Mouse (Mus musculus): ENCODE data around the gene Psme2. TPM values are rescaled to one million over a fixed set of nuclear protein-coding genes. Genes with fewer than 3 reads are reported as not detected.
A peak's percentile ranks its signal among the peaks of the same experiment; 100 is the strongest.

Gene Psme2
- polyA plus RNA-seq, 1 experiment from 2014 or later, result 366 TPM

DNA sequence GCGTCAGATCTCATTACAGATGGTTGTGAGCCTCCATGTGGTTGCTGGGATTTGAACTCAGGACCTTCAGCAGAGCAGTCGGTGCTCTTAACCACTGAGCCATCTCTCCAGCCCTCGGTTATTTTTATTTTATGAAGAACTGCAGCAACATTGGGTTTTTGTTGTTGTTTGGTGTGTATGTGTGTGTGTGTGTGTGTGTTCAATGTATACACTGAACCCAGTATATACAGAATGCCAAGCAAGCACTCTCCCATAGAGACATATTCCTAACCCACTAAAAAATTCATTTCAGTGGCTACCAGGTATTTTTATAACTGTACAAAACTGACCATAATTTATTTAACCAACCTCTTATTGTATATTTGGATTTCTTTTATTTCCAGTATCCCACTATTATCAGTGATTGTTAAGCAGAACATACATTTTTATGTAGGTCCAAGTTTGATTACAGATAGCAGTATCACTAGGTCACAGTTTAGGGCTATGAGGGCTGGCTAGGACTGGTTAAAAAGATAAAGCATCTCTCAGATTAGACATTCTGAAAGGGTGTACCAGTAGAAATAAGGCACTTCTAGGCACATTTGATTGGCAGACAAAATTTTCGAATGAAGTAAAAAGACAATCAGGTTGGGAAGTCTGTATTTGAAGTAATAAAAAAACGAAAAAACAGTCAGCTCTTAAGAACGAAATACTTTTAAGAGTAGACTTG is 32.0 kb downstream of the Psme2 start:
- ATAC-seq, result no peak
- H3K36me3 ChIP-seq, result no peaks in the 10 kb centered on the region
- no peak overlapping the region for H3K4me3 ChIP-seq (replicated peaks)
- H3K9me3 ChIP-seq, result no peaks in the 10 kb centered on the region
- peak overlapping the region; percentile 68 for H3K4me2 ChIP-seq (replicated peaks)
- 52% methylated on average over 6 of the region's 6 CpGs for WGBS
- no peak overlapping the region for H3K9ac ChIP-seq
- H3K27ac ChIP-seq, result peak overlapping the region; percentile 97; the same call in 1 of the 2 replicates
- H3K27me3 ChIP-seq (replicated peaks), result no peaks in the 10 kb centered on the region
- peaks cover 13% of the 10 kb centered on the region for H3K4me1 ChIP-seq (replicated peaks)

DNA sequence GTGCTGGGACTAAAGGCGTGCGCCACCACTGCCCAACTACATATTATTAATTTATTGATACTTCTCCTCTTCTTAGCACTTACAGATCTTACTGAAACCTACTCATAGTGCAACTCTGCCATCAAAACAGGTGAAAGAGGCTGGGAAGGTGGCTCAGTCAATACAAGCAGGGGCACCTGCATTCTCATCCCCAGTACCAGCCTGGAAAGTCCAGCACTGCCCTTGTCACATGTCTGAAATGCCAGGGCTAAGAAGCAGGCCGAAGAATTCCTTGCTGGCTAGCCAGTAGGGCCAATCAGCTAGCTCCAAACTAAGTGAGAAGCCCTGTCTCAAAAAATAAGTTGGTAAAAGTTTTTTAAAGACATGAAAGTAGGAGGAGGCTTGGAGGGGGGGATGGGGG is 33.3 kb downstream of the Psme2 start:
- Histone ChIP-seq H3K27ac (0 out of 2 replicates have a peak overlapping the region, but pooled peaks have one; percentile 64), H3K4me3 (replicated peaks) (no peak overlapping the region), H3K4me1 (replicated peaks) (peaks cover 13% of the 10 kb centered on the region), H3K27me3 (replicated peaks) (no peaks in the 10 kb centered on the region), H3K9me3 (no peaks in the 10 kb centered on the region), H3K36me3 (no peaks in the 10 kb centered on the region), H3K9ac (no peak overlapping the region), H3K4me2 (replicated peaks) (no peak overlapping the region)
- 86% methylated on average over 3 of the region's 3 CpGs for WGBS
- ATAC-seq, result no peak

DNA sequence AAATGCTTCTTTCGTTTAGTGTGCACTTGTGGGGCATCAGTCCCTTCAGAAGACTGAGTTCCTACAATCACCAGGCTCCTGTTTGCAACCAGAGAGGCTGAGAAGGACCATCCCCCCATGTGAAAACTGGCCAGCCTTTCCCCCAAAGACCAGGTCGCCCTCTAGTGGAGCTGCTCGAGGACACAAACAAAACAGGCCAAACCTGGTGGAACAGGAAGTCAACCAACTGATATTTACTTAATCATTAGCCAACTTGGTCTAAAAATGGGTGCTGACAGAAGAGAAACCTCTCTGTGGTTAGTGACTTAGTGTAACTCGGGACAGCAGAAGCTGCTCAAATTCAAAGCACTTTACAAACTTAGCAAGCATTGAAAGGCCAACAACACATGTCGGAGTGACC is 33.9 kb downstream of the Psme2 start:
- Histone ChIP-seq H3K4me1 (replicated peaks) (peaks cover 10% of the 10 kb centered on the region), H3K9ac (no peak overlapping the region), H3K4me2 (replicated peaks) (0 out of 2 replicates have a peak overlapping the region, but pooled peaks have one; percentile 17), H3K36me3 (no peaks in the 10 kb centered on the region), H3K4me3 (replicated peaks) (no peak overlapping the region), H3K27ac (peak overlapping the region; percentile 64; the same call in 1 of the 2 replicates), H3K9me3 (no peaks in the 10 kb centered on the region), H3K27me3 (replicated peaks) (no peaks in the 10 kb centered on the region)
- ATAC-seq, result no peak
- WGBS, result 25% methylated on average over 5 of the region's 5 CpGs

DNA sequence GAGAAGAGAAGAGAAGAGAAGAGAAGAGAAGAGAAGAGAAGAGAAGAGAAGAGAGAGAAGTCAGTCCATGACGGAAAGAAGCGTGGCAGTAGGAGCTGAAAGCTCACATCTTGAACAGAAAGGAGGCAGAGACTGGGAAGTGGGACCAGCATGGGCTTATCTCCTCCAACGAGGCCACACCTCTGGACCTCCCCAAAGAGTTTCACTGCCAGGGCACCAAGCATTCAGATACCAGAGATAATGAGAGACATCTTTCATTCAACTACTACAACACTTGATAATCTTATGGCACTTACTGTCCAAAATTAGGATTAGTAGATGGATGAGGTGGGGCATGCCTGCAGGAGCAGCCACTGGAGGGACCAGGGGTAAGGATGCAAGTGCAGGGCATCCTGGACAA is 35.1 kb downstream of the Psme2 start:
- Histone ChIP-seq H3K4me1 (replicated peaks) (no peaks in the 10 kb centered on the region), H3K9me3 (no peaks in the 10 kb centered on the region), H3K36me3 (no peaks in the 10 kb centered on the region), H3K27me3 (replicated peaks) (no peaks in the 10 kb centered on the region), H3K9ac (no peak overlapping the region), H3K27ac (no peak overlapping the region), H3K4me3 (replicated peaks) (no peak overlapping the region), H3K4me2 (replicated peaks) (no peak overlapping the region)
- ATAC-seq, result no peak
- 75% methylated on average over 3 of the region's 3 CpGs for WGBS

DNA sequence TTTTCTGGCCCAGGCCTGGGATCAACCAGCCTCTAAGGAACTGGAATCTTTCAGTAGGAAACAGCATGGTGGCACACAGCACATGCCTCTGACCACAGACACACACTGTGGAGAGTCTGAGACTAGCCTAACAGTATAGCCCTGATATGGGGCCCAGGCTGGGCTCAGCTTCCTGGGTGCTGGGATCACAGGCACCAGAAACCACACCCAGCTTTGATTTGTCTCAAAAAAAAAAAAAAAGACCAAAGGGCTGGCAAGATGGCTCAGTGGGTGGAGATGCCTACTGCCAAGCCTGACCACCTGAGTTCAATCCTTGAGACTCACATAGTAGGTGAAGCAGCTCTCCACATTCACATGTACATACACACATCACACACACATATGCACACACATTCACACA is 36.3 kb downstream of the Psme2 start:
- H3K4me1 ChIP-seq (replicated peaks), result no peaks in the 10 kb centered on the region
- ATAC-seq, result peak; percentile 44; the same call in 1 of the 2 replicates
- no peak overlapping the region for H3K27ac ChIP-seq
- no peaks in the 10 kb centered on the region for H3K36me3 ChIP-seq
- no peaks in the 10 kb centered on the region for H3K9me3 ChIP-seq
- no peak overlapping the region for H3K4me2 ChIP-seq (replicated peaks)
- H3K9ac ChIP-seq, result no peak overlapping the region
- no peaks in the 10 kb centered on the region for H3K27me3 ChIP-seq (replicated peaks)
- H3K4me3 ChIP-seq (replicated peaks), result no peak overlapping the region

DNA sequence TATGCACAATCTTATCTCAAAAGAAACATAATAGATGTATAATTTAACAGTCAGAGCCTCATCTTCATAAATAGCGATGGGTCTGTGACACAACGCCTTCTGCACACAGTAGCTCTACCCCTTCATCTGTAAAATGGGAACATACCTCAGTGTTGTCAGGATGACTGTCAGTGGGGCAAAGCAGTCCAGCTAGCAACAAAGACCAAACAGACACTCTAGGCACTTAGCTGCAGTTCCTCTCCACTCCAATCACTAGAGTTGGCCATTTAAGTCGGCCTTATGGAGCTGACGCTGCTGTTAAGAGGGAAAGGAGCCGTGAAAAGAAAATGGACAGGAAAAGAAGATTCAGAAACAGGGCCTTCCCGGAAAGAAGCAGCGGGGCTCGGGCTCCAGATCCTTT is 39.1 kb downstream of the Psme2 start:
- no peak overlapping the region for H3K4me3 ChIP-seq (replicated peaks)
- H3K4me1 ChIP-seq (replicated peaks), result no peaks in the 10 kb centered on the region
- peaks cover 14% of the 10 kb centered on the region for H3K36me3 ChIP-seq
- ATAC-seq, result no peak
- no peak overlapping the region for H3K9ac ChIP-seq
- WGBS, result 89% methylated on average over 8 of the region's 8 CpGs
- no peak overlapping the region for H3K4me2 ChIP-seq (replicated peaks)
- H3K27me3 ChIP-seq (replicated peaks), result no peaks in the 10 kb centered on the region
- no peaks in the 10 kb centered on the region for H3K9me3 ChIP-seq
- no peak overlapping the region for H3K27ac ChIP-seq

DNA sequence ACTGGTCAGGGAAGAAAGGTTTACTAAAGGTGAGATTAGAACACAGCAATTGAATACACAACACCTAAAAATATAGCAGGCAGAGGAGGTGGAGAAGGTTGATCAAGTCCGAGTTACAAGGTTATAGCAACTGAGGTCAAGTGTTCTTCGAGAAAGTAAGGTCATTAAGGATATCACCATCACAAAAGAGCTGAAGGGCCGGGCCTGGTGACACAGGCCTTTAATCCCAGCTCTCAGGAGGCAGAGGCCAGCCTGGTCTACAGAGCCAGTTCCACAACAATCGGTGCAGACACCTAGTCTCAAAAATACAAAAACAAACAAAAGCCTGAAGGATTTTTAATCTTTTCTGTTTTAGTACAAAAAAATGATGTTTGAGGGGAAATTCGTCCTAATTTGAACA is 39.6 kb downstream of the Psme2 start:
- Histone ChIP-seq H3K4me3 (replicated peaks) (no peak overlapping the region), H3K4me2 (replicated peaks) (no peak overlapping the region), H3K36me3 (peaks cover 17% of the 10 kb centered on the region), H3K9ac (no peak overlapping the region), H3K27me3 (replicated peaks) (no peaks in the 10 kb centered on the region), H3K9me3 (no peaks in the 10 kb centered on the region), H3K4me1 (replicated peaks) (no peaks in the 10 kb centered on the region), H3K27ac (no peak overlapping the region)
- 74% methylated on average over 5 of the region's 5 CpGs for WGBS
- ATAC-seq, result no peak

DNA sequence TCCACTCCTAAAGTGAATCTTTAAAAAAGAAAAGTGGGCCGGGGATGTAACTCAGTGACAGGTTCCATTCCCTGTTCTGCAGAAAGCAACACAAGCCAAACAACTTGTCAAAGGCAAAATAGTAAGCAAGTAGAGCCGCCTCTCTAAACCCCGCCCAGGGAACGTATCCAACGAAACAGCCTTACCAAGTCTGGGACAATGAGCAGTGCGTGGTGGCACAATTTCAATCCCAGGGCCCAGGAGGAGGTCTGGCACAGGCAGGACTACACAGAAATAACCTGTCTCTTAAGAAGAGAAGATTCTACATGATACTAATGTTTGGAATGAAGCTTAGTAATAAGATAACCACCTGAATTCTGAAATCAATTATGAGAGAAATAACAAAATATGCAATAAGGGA is 40.7 kb downstream of the Psme2 start:
- peaks cover 25% of the 10 kb centered on the region for H3K36me3 ChIP-seq
- no peaks in the 10 kb centered on the region for H3K9me3 ChIP-seq

DNA sequence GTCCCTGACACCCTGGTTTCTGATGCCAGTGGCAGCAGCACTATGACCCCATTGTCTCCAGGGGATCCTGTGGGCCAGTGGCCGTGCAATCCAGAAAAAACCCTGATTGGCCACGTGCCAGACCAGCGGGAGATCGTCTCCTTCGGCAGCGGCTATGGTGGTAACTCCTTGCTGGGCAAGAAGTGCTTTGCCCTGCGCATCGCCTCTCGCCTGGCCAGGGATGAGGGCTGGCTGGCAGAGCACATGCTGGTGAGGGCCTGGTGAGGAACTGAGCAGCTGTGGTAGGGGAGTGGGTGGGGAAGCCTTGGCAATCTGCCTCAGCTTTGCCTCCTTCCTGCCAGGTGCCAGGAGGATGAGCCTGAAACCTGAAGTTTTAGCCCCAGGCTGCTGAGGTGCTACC is 46.6 kb downstream of the Psme2 start:
- H3K4me3 ChIP-seq (replicated peaks), result no peak overlapping the region
- WGBS, result 85% methylated on average over 9 of the region's 9 CpGs
- H3K27ac ChIP-seq, result no peak overlapping the region
- H3K9ac ChIP-seq, result no peak overlapping the region
- peaks cover 15% of the 10 kb centered on the region for H3K4me1 ChIP-seq (replicated peaks)
- H3K4me2 ChIP-seq (replicated peaks), result no peak overlapping the region
- H3K9me3 ChIP-seq, result no peaks in the 10 kb centered on the region
- H3K36me3 ChIP-seq, result peaks cover 41% of the 10 kb centered on the region
- ATAC-seq, result no peak
- no peaks in the 10 kb centered on the region for H3K27me3 ChIP-seq (replicated peaks)

More for the DNA sequence above, 40.7 kb downstream of the Psme2 start:
- WGBS, result 90% methylated on average over 6 of the region's 6 CpGs
- Histone ChIP-seq H3K27ac (no peak overlapping the region), H3K9ac (no peak overlapping the region), H3K4me1 (replicated peaks) (no peaks in the 10 kb centered on the region), H3K27me3 (replicated peaks) (no peaks in the 10 kb centered on the region), H3K4me3 (replicated peaks) (no peak overlapping the region), H3K4me2 (replicated peaks) (no peak overlapping the region)
- no peak for ATAC-seq

DNA sequence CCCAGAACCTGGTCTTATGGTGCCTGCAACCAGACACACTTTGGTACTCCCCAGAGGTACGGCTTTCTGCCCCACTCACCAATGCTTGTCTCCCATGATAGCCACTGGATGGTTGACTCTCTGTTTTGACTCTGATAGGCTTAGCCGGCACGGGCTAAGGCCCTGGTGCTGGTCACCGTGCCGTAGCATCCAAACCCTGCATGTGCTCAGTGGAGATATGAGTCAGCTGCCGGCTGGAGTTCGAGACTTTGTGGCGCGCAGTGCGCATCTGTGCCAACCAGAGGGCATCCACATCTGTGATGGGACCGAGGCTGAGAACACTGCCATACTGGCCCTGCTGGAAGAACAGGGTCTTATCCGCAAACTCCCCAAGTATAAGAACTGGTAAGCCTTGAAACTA is 48.6 kb downstream of the Psme2 start:
- WGBS, result 94% methylated on average over 12 of the region's 12 CpGs
- Histone ChIP-seq H3K9me3 (no peaks in the 10 kb centered on the region), H3K27ac (no peak overlapping the region), H3K4me2 (replicated peaks) (no peak overlapping the region), H3K9ac (no peak overlapping the region), H3K4me3 (replicated peaks) (no peak overlapping the region), H3K27me3 (replicated peaks) (no peaks in the 10 kb centered on the region), H3K4me1 (replicated peaks) (peaks cover 15% of the 10 kb centered on the region), H3K36me3 (peaks cover 28% of the 10 kb centered on the region)
- ATAC-seq, result no peak

DNA sequence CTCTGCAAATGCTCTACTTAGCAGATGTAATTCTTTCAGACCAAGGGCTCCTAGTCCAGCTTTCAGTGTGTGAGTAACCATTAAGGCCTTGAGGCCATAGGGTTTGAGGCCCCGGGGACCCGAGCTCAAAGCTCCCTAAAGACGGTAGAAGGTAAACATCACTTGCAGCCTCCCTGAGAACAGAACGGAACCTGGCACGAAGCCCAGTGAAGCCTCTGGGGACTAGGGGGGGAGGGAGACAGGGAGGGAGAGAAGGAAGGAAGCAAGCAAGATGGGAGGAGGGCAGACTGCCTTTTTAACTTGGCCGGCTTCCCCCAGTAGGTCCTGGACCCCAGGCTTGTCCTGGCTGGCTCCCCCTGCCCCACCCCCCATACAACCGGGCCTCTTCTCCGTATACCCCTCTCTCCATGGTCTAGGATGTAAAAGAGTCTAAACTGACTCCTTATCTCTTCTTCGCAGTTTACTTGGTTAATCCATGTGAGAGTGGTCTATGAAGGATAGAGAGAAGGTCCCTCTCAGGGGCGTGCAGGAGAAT is 50.1 kb downstream of the Psme2 start:
- WGBS, result 0% methylated on average over 10 of the region's 10 CpGs
- Histone ChIP-seq H3K4me2 (replicated peaks) (peak overlapping the region; percentile 71), H3K9me3 (no peaks in the 10 kb centered on the region), H3K36me3 (peaks cover 20% of the 10 kb centered on the region; the same call in 1 of the 2 replicates), H3K4me1 (replicated peaks) (peaks cover 15% of the 10 kb centered on the region), H3K27me3 (replicated peaks) (no peaks in the 10 kb centered on the region), H3K9ac (peak overlapping the region; percentile 60), H3K27ac (peak overlapping the region; percentile 90), H3K4me3 (replicated peaks) (peak overlapping the region; percentile 52)
- ATAC-seq, result peak; percentile 72

DNA sequence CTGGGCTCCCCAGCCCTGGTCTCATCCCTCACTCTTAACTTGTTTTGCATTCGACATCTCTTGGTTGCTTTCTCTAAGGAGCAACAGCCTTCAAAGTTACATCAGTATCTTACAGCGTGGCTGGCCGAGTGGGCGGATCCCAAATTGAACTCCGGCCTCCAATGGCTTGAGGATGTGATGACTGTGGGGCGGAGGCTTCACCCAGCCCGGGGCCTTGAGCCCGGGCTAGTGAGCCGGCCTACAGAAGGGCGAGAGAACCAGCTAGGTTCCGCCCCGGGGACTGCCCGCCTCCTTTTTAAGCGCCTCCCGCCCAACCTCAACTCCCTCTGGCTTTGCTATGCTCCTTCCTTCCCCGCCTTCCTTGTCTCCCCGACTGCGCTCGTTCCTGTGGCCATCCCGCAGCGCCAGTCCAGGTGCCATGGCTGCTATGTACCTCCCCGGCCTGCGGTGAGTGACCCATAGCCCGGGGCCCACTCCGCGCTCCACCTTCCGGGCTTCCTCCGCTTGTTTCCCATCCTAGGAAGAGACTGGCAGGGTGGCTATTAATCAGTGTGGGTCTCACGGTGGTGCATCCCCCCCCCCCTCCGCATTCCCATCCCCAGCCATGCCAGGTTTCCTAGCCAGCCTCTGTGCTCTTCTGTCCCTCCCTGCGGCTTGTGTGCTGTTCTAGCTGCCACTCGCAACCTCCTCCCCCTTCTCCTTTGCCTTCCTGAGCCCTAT is 50.7 kb downstream of the Psme2 start, which contains the start of gene Pck2:
TSS of gene Pck2 (plus strand) at position 200 of the 720 bp plus-strand sequence.
- H3K27me3 ChIP-seq (replicated peaks), result no peaks in the 10 kb centered on the region
- H3K9me3 ChIP-seq, result no peaks in the 10 kb centered on the region
- H3K36me3 ChIP-seq, result peaks cover 17% of the 10 kb centered on the region; the same call in 1 of the 2 replicates
- H3K4me1 ChIP-seq (replicated peaks), result peaks cover 15% of the 10 kb centered on the region
- H3K27ac ChIP-seq, result peak within 1 kb of the TSS; percentile 90
- peak within 1 kb of the TSS; percentile 60 for H3K9ac ChIP-seq
- peak within 1 kb of the TSS; percentile 52 for H3K4me3 ChIP-seq (replicated peaks)
- under 1% methylated on average over 32 of the region's 32 CpGs for WGBS
- H3K4me2 ChIP-seq (replicated peaks), result peak within 1 kb of the TSS; percentile 71
- ATAC-seq, result peak; percentile 97
